Mouse (Mus musculus): Measurements from ENCODE around the gene Supt5. TPM values are rescaled to one million over a fixed set of nuclear protein-coding genes. Genes with fewer than 3 reads are reported as not detected.

Supt5 gene
- polyA plus RNA-seq, 1 experiment from 2014 or later: 110 TPM

GRCm38 (mm10) chr7:28373131-28373581 lies 34.6 kb upstream of the Supt5 start:
- no peak overlapping the region for H3K27ac ChIP-seq
- peak overlapping the region; percentile 90 for H3K4me2 ChIP-seq (replicated peaks)
- H3K36me3 ChIP-seq: peaks cover 18% of the 10 kb centered on the region
- H3K9me3 ChIP-seq: no peaks in the 10 kb centered on the region
- ATAC-seq (ENCODE audit: low FRiP score, low read depth): 0 out of 2 replicates have a peak, but pooled peaks have one; percentile 0
- H3K4me1 ChIP-seq: peaks cover 58% of the 10 kb centered on the region
- H3K4me3 ChIP-seq: peak overlapping the region; percentile 69
- H3K27me3 ChIP-seq (replicated peaks): peaks cover 7% of the 10 kb centered on the region; the same call in 1 of the 2 replicates
- no peak overlapping the region for H3K9ac ChIP-seq
- WGBS: under 1% methylated on average over 9 of the region's 9 CpGs

- peak within 1 kb of the TSS; percentile 84 for H3K9ac ChIP-seq
- WGBS: under 1% methylated on average over 65 of the region's 66 CpGs
Measured at GRCm38 (mm10) chr7:28372251-28373108, 33.9 kb upstream of the Supt5 start, which contains the start of gene Plekhg2. Gene Plekhg2 (minus strand): TSS chr7:28372599.

GRCm38 (mm10) chr7:28371514-28371989 lies 33.0 kb upstream of the Supt5 start:
- H3K9me3 ChIP-seq: no peaks in the 10 kb centered on the region
- H3K36me3 ChIP-seq: peaks cover 34% of the 10 kb centered on the region
- H3K27me3 ChIP-seq (replicated peaks): no peaks in the 10 kb centered on the region
- peak overlapping the region; percentile 90 for H3K4me2 ChIP-seq (replicated peaks)
- H3K4me1 ChIP-seq: peaks cover 48% of the 10 kb centered on the region
- peak overlapping the region; percentile 69 for H3K4me3 ChIP-seq
- H3K27ac ChIP-seq: peak overlapping the region; percentile 73
- WGBS: under 1% methylated on average over 43 of the region's 43 CpGs
- peak overlapping the region; percentile 84 for H3K9ac ChIP-seq
- 0 out of 2 replicates have a peak, but pooled peaks have one; percentile 8 for ATAC-seq (ENCODE audit: low FRiP score, low read depth)

More at GRCm38 (mm10) chr7:28372251-28373108, 33.9 kb upstream of the Supt5 start, which contains the start of gene Plekhg2:
- Histone ChIP-seq H3K27me3 (replicated peaks) (peaks cover 2% of the 10 kb centered on the region; the same call in 1 of the 2 replicates), H3K4me1 (peaks cover 51% of the 10 kb centered on the region), H3K27ac (peak within 1 kb of the TSS; percentile 73), H3K4me2 (replicated peaks) (peak within 1 kb of the TSS; percentile 90), H3K9me3 (no peaks in the 10 kb centered on the region), H3K4me3 (peak within 1 kb of the TSS; percentile 69), H3K36me3 (peaks cover 25% of the 10 kb centered on the region)
- ATAC-seq (ENCODE audit: low FRiP score, low read depth): peak; percentile 74

- H3K9me3 ChIP-seq: no peaks in the 10 kb centered on the region
- H3K4me1 ChIP-seq: peaks cover 43% of the 10 kb centered on the region
- peak overlapping the region; percentile 84 for H3K9ac ChIP-seq
- H3K36me3 ChIP-seq: peaks cover 39% of the 10 kb centered on the region
- H3K4me3 ChIP-seq: peak overlapping the region; percentile 69
- H3K27me3 ChIP-seq (replicated peaks): no peaks in the 10 kb centered on the region
- H3K27ac ChIP-seq: peak overlapping the region; percentile 73; the same call in 1 of the 2 replicates
- no peak for ATAC-seq (ENCODE audit: low FRiP score, low read depth)
- WGBS: 11% methylated on average over 11 of the region's 11 CpGs
- peak overlapping the region; percentile 90 for H3K4me2 ChIP-seq (replicated peaks)
Measured at GRCm38 (mm10) chr7:28370977-28371513, 32.5 kb upstream of the Supt5 start.

- H3K4me1 ChIP-seq: peaks cover 34% of the 10 kb centered on the region
- no peak overlapping the region for H3K27ac ChIP-seq
- no peak for ATAC-seq (ENCODE audit: low FRiP score, low read depth)
- H3K9me3 ChIP-seq: no peaks in the 10 kb centered on the region
- H3K9ac ChIP-seq: peak overlapping the region; percentile 84; the same call in 1 of the 2 replicates
- H3K27me3 ChIP-seq (replicated peaks): no peaks in the 10 kb centered on the region
- peak overlapping the region; percentile 90 for H3K4me2 ChIP-seq (replicated peaks)
- H3K36me3 ChIP-seq: peaks cover 47% of the 10 kb centered on the region
- peak overlapping the region; percentile 69 for H3K4me3 ChIP-seq
- 95% methylated on average over 14 of the region's 14 CpGs for WGBS
Measured at GRCm38 (mm10) chr7:28370051-28370450, 31.5 kb upstream of the Supt5 start.

- peaks cover 64% of the 10 kb centered on the region for H3K36me3 ChIP-seq
- ATAC-seq (ENCODE audit: low FRiP score, low read depth): no peak
- no peak overlapping the region for H3K4me3 ChIP-seq
- H3K4me1 ChIP-seq: peaks cover 28% of the 10 kb centered on the region
- H3K9ac ChIP-seq: peak overlapping the region; percentile 17; the same call in 1 of the 2 replicates
- H3K9me3 ChIP-seq: no peaks in the 10 kb centered on the region
- no peak overlapping the region for H3K27ac ChIP-seq
- H3K27me3 ChIP-seq (replicated peaks): no peaks in the 10 kb centered on the region
- WGBS: 93% methylated on average over 16 of the region's 16 CpGs
- no peak overlapping the region for H3K4me2 ChIP-seq (replicated peaks)
Measured at GRCm38 (mm10) chr7:28368276-28368920, 29.9 kb upstream of the Supt5 start.

- Histone ChIP-seq H3K27ac (no peak overlapping the region), H3K4me3 (no peak overlapping the region), H3K9me3 (no peaks in the 10 kb centered on the region), H3K36me3 (peaks cover 68% of the 10 kb centered on the region), H3K27me3 (replicated peaks) (no peaks in the 10 kb centered on the region), H3K4me2 (replicated peaks) (no peak overlapping the region), H3K9ac (peak overlapping the region; percentile 17; the same call in 1 of the 2 replicates), H3K4me1 (peaks cover 28% of the 10 kb centered on the region)
- no peak for ATAC-seq (ENCODE audit: low FRiP score, low read depth)
- 92% methylated on average over 16 of the region's 16 CpGs for WGBS
Measured at GRCm38 (mm10) chr7:28367663-28368275, 29.2 kb upstream of the Supt5 start.

- peaks cover 82% of the 10 kb centered on the region for H3K36me3 ChIP-seq
- WGBS: 89% methylated on average over 16 of the region's 16 CpGs
- ATAC-seq (ENCODE audit: low FRiP score, low read depth): no peak
Measured at GRCm38 (mm10) chr7:28362441-28363060, 24.0 kb upstream of the Supt5 start.

GRCm38 (mm10) chr7:28361647-28362341 lies 23.2 kb upstream of the Supt5 start:
- Histone ChIP-seq H3K36me3 (peaks cover 75% of the 10 kb centered on the region), H3K4me2 (replicated peaks) (no peak overlapping the region), H3K9me3 (no peaks in the 10 kb centered on the region), H3K27ac (no peak overlapping the region), H3K9ac (no peak overlapping the region), H3K4me1 (0 out of 2 replicates have a peak, but pooled peaks cover 6% of the 10 kb centered on the region), H3K27me3 (replicated peaks) (no peaks in the 10 kb centered on the region), H3K4me3 (no peak overlapping the region)
- 96% methylated on average over 20 of the region's 20 CpGs for WGBS
- ATAC-seq (ENCODE audit: low FRiP score, low read depth): no peak

More at GRCm38 (mm10) chr7:28362441-28363060, 24.0 kb upstream of the Supt5 start:
- H3K9ac ChIP-seq: no peak overlapping the region
- 0 out of 2 replicates have a peak, but pooled peaks cover 5% of the 10 kb centered on the region for H3K4me1 ChIP-seq
- no peak overlapping the region for H3K27ac ChIP-seq
- H3K27me3 ChIP-seq (replicated peaks): no peaks in the 10 kb centered on the region
- no peak overlapping the region for H3K4me3 ChIP-seq
- H3K9me3 ChIP-seq: no peaks in the 10 kb centered on the region
- no peak overlapping the region for H3K4me2 ChIP-seq (replicated peaks)

- Histone ChIP-seq H3K9ac (no peak overlapping the region), H3K4me1 (0 out of 2 replicates have a peak, but pooled peaks cover 6% of the 10 kb centered on the region), H3K27me3 (replicated peaks) (no peaks in the 10 kb centered on the region), H3K9me3 (no peaks in the 10 kb centered on the region), H3K27ac (no peak overlapping the region), H3K4me2 (replicated peaks) (no peak overlapping the region), H3K36me3 (peaks cover 63% of the 10 kb centered on the region), H3K4me3 (no peak overlapping the region)
- WGBS: 96% methylated on average over 6 of the region's 6 CpGs
- no peak for ATAC-seq (ENCODE audit: low FRiP score, low read depth)
Measured at GRCm38 (mm10) chr7:28360291-28360690, 21.7 kb upstream of the Supt5 start.

Data from neural tube, embryonic 12.5 days (tissue).